Mouse (Mus musculus): ENCODE results near the gene Ttc7b.

DNA sequence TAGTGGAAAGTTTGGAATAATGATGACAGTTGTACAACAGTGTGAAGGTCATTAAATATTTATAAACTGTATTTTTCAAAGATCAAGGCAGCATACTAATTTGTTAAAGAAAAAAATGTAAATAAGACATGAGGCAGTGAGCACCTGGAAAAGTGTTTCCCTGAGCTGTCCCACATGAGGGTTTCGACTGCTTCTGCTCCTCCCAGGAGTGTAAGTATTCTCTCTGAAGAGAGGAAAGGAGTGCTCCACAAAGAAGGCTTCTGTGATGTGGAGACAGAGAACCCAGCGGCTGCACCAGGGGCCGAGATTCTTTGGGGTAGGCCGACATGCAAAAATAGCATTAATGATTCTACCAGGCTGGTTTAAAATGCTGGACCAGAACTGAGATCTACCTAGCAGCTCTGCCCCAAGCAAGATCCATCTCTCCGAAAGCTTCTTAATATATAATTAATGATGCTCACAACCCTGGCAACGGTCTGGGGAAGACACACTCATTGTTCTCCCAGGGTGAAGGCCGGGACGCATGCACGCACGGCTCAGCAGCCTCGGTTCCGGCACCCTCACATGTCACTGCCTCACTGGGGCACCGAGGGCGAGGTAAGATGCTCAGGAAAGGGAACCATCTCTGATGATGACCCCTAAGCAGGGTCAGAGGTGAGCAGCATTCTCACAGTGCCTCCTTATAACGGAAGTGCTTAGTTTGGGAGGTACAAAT is 123.0 kb downstream of the Ttc7b start:
- TF ChIP-seq CTCF (IDR thresholded peaks at IDR 0.05; ENCODE audit: extremely low read depth, insufficient read depth, insufficient read length, insufficient replicate concordance): no peak
- TF ChIP-seq POLR2A (IDR thresholded peaks at IDR 0.05; ENCODE audit: low read depth, low read length): no peak

All from spleen, adult 2 months (tissue).